In genomic region chr13:101062582-101062981, GRCm38 (mm10) we compare ENCODE assay signal across 10 mouse cellular contexts.
A peak's percentile ranks its signal among the peaks of the same experiment; 100 is the strongest.
DNase-seq lines count a peak whose midpoint lies in the region; ATAC-seq lines count a peak whose summit lies in the region.
"Had no signal": no experiment of that assay in that cellular context is flagged by ENCODE, and none has a peak within 500 bp of the region (broad histone marks: within the 10 kb centered on the region; RNA-seq: fewer than 3 reads in every experiment).

No protein-coding gene starts in this region.

- peak; percentile 6 for DNase-seq in gastrocnemius, postnatal 14 days
- no peak for DNase-seq in gastrocnemius, postnatal 4 days (ENCODE audit: low spot score in 2 of 2)
- peak; percentile 26 for DNase-seq in embryo, embryonic 10 days (ENCODE audit: low spot score)
- no peak for DNase-seq in hindbrain, embryonic 14.5 days (ENCODE audit: low spot score)
- DNase-seq in left cerebral cortex, postnatal 36 days (ENCODE audit: low spot score in 2 of 2): no peak
- no peak for DNase-seq in cerebellum, adult 9-10 months
- DNase-seq: kidney, postnatal 14 days had no signal

- no peaks in the 10 kb centered on the region for H3K36me3 ChIP-seq in hindbrain, embryonic 14.5 days (replicated peaks; ENCODE audit: control insufficient read depth, insufficient read depth)
- no peaks in the 10 kb centered on the region for H3K36me3 ChIP-seq in neural tube, embryonic 14.5 days (ENCODE audit: control insufficient read depth, insufficient read depth, low read length)
- H3K36me3 ChIP-seq: limb, embryonic 15.5 days had no signal

- H3K27me3 ChIP-seq in hindbrain, embryonic 14.5 days (ENCODE audit: control insufficient read depth, insufficient read depth, low read length): no peaks in the 10 kb centered on the region
- no peaks in the 10 kb centered on the region for H3K27me3 ChIP-seq in neural tube, embryonic 14.5 days (ENCODE audit: control insufficient read depth, insufficient read depth, low read length)
- H3K27me3 ChIP-seq: limb, embryonic 15.5 days had no signal

- no peaks in the 10 kb centered on the region for H3K4me1 ChIP-seq in hindbrain, embryonic 14.5 days (replicated peaks; ENCODE audit: control insufficient read depth, insufficient read depth, low read length)
- peaks cover 9% of the 10 kb centered on the region; the same call in 1 of the 2 replicates for H3K4me1 ChIP-seq in neural tube, embryonic 14.5 days (ENCODE audit: control insufficient read depth, insufficient read depth, low read length)

- H3K9me3 ChIP-seq in hindbrain, embryonic 14.5 days (ENCODE audit: control insufficient read depth, low read length): no peaks in the 10 kb centered on the region
- no peaks in the 10 kb centered on the region for H3K9me3 ChIP-seq in neural tube, embryonic 14.5 days (ENCODE audit: control insufficient read depth, low read length)
- H3K9me3 ChIP-seq: limb, embryonic 15.5 days had no signal

- WGBS in hindbrain, embryonic 14.5 days: 63% methylated on average over 8 of the region's 8 CpGs
- 59% methylated on average over 8 of the region's 8 CpGs for WGBS in neural tube, embryonic 14.5 days

- no peak overlapping the region for H3K9ac ChIP-seq in hindbrain, embryonic 14.5 days
- no peak overlapping the region for H3K9ac ChIP-seq in neural tube, embryonic 14.5 days (replicated peaks; ENCODE audit: low read depth, low read length)
- H3K9ac ChIP-seq: limb, embryonic 15.5 days had no signal

- no peak; the same call in 1 of the 2 replicates for ATAC-seq in hindbrain, embryonic 14.5 days (ENCODE audit: low FRiP score)
- peak; percentile 63; the same call in 1 of the 2 replicates for ATAC-seq in neural tube, embryonic 14.5 days (ENCODE audit: low read depth)
- no peak for ATAC-seq in granulocyte monocyte progenitor cell, adult 5-6 weeks (replicated peaks; ENCODE audit: poor library complexity, severe bottlenecking)

- no peak overlapping the region for H3K4me3 ChIP-seq in hindbrain, embryonic 14.5 days (replicated peaks; ENCODE audit: low read length)
- H3K4me3 ChIP-seq in neural tube, embryonic 14.5 days (ENCODE audit: low read depth, low read length): no peak overlapping the region
- H3K4me3 ChIP-seq: limb, embryonic 15.5 days had no signal

- peak overlapping the region; percentile 10 for H3K27ac ChIP-seq in hindbrain, embryonic 14.5 days
- no peak overlapping the region; the same call in 1 of the 2 replicates for H3K27ac ChIP-seq in neural tube, embryonic 14.5 days (ENCODE audit: low read depth, low read length)
- H3K27ac ChIP-seq: limb, embryonic 15.5 days had no signal

- intact Hi-C loops in gastrocnemius, postnatal 14 days (cut with DNase I; ENCODE audit: low total_unique reads): no loop called here
- intact Hi-C loops in left cerebral cortex, postnatal 36 days (cut with DNase I): no loop called here

- H3K4me2 ChIP-seq in hindbrain, embryonic 14.5 days (replicated peaks): no peak overlapping the region
- no peak overlapping the region for H3K4me2 ChIP-seq in neural tube, embryonic 14.5 days (ENCODE audit: low read depth, low read length)
- H3K4me2 ChIP-seq: limb, embryonic 15.5 days had no signal

Comparison
In these comparisons a context has a peak if more than half of its experiments do, and no peak if none do; other contexts are left out.
1. DNase-seq: peak in gastrocnemius, postnatal 14 days (single experiment) and embryo, embryonic 10 days (single experiment); none in gastrocnemius, postnatal 4 days (0 of 2), hindbrain, embryonic 14.5 days (single experiment), left cerebral cortex, postnatal 36 days (0 of 2) and cerebellum, adult 9-10 months (single experiment).